Mouse (Mus musculus) thymus, postnatal 36 days (tissue): ENCODE results near the gene Slc17a6.
"Not testable (repeated sequence)": the region's sequence is repeated elsewhere in the genome, so short reads cannot be mapped to it uniquely, and the experiment has no call there.

Experiments used
- DNase-seq, 2 experiments: peaks; one replicate each; pipeline ENCODE4 v3.0.0; 2022; ENCODE audit warnings: mixed read lengths in 2 of 2

Gene Slc17a6

GRCm38 (mm10) chr7:51693539-51694217 is 71.9 kb downstream of the Slc17a6 start:
- DNase-seq: no peak

- no peak for DNase-seq
These were observed 72.6 kb downstream of the Slc17a6 start for GRCm38 (mm10) chr7:51694452-51694851.

GRCm38 (mm10) chr7:51709508-51709907 is 87.7 kb downstream of the Slc17a6 start:
- no peak for DNase-seq

DNA sequence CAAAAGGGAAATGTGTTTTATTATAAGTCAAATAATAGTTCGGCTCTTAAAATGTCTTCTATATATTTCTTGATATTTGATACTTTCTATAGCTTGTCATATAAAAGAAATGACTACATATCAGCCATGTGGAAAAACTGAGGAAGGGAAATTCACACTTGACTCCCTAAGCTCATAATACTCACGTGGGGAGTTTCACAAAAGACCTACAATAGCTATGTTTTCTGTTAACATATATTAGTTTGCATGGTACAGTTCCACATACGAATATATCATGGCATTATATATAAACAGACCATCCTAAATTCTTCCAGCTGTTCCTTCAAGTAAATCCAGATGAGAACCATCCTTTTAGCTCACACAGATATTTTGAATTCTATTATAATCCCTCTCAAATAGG is 88.5 kb downstream of the Slc17a6 start:
- not testable (repeated sequence) for DNase-seq

DNA sequence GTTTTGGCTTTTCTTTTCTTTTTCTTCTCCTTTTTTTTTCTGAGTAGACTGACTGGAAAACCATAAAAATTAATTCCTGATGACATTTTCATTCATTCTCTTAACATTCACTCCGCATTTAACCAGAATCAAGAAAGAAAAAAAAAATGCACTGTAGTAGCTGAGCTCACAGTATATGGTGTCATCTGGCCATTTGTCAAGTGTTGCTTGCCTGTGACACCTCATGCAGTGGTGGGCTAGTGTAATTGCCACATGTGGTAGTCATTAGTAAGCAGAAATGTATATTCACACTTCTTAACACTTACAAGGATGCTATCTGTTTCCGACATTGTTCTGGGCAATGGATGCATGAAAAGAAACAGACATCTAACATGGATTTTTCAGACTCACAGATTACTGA is 94.0 kb downstream of the Slc17a6 start:
- no peak for DNase-seq
